Mouse (Mus musculus) left cerebral cortex, postnatal 14 days (tissue): ENCODE measurements around the gene Cdkal1. TPM values are rescaled to one million over a fixed set of nuclear protein-coding genes. Genes with fewer than 3 reads are reported as not detected.
A peak's percentile ranks its signal among the peaks of the same experiment; 100 is the strongest.

Source experiments
- DNase-seq, 2 experiments: peaks; one replicate each; pipeline ENCODE4 v3.0.0; 2021 to 2022; ENCODE audit warnings: low spot score in 2 of 2, mixed read lengths in 1 of 2
- intact Hi-C: fragments of 180-260 bp; cut with DNase I; formaldehyde crosslinking; loops from one replicate; pipeline ENCODE4 v1.15.1; 2025
- total RNA-seq, 2 experiments: library from RNA; stranded (reverse); gene quantifications; 2 replicates each; pipeline ENCODE4 v1.2.3; 2021

Gene Cdkal1
- total RNA-seq, 2 experiments from 2014 or later: 16.5 to 19.7 TPM

DNA sequence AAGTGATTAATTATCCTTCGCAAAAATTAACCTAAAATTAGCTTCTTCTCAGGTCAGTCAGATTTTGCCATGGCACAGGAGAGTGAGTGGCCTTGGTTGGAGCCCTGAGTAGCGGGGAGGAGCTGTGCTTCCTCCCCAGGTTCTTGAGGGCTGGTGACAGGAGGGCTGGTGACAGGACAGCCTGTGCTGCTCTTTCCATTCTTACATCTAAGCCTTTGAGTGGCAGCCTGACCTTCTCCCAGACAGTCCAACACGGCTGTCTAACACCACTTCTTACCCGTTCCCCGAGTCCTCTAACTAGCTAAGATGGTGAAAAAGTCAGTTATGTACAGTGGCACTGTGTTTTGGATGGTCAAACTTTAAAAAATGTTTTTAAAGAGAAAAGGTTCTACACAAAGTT, 452.3 kb downstream of the Cdkal1 start:
- intact Hi-C loops: no loop called here
- no peak for DNase-seq

- DNase-seq: no peak
Measured at GRCm38 (mm10) chr13:29402526-29403040, 452.9 kb downstream of the Cdkal1 start.

GRCm38 (mm10) chr13:29399908-29400307, 455.6 kb downstream of the Cdkal1 start:
- DNase-seq: no peak
- intact Hi-C loops: no loop called here

More at GRCm38 (mm10) chr13:29402526-29403040, 452.9 kb downstream of the Cdkal1 start:
- intact Hi-C loops: no loop called here

GRCm38 (mm10) chr13:29398456-29398855, 457.0 kb downstream of the Cdkal1 start:
- no peak for DNase-seq
- intact Hi-C loops: no loop called here

- intact Hi-C loops: no loop called here
- no peak for DNase-seq
Measured at GRCm38 (mm10) chr13:29395694-29396093, 459.8 kb downstream of the Cdkal1 start.

DNA sequence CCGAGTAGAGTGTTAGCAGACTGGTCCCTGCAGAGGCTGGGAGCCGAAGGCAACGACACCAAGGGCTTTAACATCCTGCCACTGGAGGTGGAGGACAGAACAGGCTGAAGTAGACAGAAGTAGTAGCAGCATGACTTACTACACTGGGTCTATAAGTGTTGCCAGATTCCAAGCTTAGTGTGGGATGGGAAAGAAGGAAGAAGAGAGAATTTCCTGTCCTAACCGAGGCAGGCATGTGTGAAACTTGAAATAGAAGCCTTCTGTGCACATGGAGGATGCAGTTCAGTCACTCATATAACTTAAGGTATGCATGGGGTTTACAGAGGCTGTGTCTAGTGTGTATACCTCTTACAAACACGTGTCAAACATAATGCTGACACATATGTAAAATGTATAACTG, 465.4 kb downstream of the Cdkal1 start:
- intact Hi-C loops: no loop called here
- peak in 1 of 2 experiments; percentile 45 for DNase-seq

DNA sequence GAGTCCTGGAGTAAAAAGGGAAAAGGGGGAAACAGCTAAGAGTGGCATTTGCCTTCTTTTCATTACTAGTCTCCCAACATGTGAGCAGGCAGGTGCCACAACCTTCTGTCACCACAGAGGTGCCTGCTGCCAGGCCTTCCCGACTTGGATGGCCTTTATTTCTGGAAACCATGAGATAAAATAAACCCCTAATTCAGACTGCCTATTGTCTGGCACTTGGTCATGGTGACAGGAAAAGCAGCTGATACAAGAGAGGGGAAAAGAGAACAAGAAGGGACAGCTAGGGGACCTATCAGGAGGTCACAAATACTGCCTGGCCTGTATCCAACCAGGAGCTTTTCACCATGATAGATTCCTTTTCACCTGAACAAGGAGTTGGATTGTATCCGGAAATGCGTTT, 466.6 kb downstream of the Cdkal1 start:
- intact Hi-C loops: no loop called here
- no peak for DNase-seq

DNA sequence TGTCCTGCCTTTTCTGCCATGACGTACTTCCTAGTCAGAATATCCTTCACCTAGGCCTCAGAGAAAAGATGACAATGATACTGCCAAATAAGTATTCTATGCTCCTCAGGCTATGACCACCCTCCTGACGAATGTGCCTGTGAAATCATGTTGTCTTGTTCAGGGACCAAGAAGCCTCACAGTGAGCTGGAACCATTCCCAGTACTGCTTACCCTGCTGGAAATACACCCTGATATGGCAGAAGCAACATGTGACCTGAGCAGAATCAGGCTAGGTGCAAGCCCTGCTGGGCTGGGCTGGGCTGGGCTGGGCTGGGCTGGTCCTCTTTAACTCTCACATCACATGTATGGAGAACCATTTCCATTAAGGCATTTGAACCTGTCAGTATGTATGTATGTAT, 477.9 kb downstream of the Cdkal1 start:
- intact Hi-C loops: no loop called here
- no peak for DNase-seq

DNA sequence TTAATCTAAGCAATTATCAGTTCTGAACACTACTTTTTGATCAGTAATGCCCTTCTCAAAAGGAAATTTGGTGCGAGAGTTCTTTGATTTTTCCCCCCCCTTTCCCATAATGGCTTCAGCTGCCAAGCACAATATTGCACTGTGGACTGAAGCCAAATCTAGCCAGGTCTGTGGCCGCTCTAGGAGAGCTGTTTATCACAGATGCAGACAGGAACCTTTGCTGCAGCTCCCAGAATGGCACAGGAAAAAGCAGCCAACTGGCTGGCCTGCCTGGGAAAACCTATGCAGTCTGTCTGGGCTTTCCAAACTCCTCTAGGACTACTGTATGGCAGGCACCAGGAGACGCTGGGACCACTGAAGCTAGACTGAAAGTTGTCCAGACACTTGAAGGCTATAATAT, 483.6 kb downstream of the Cdkal1 start:
- intact Hi-C loops: no loop called here
- DNase-seq: no peak

DNA sequence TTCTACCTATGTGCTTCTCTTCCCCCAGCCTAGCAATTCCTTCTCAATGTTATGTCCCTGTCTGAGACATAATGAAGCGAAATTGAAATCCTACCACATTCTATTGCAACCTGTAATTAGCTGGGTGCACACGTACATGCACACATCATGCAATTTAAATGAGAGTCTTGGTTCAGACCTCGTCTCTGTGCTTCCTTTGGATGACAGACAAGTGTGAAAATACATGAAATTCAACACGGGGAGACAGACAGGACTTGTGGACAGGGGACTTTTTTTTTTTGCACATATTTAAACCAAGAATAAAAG, 484.1 kb downstream of the Cdkal1 start:
- no peak for DNase-seq
- intact Hi-C loops: no loop called here

GRCm38 (mm10) chr13:29370731-29371465, 484.6 kb downstream of the Cdkal1 start:
- no peak for DNase-seq
- intact Hi-C loops: no loop called here

DNA sequence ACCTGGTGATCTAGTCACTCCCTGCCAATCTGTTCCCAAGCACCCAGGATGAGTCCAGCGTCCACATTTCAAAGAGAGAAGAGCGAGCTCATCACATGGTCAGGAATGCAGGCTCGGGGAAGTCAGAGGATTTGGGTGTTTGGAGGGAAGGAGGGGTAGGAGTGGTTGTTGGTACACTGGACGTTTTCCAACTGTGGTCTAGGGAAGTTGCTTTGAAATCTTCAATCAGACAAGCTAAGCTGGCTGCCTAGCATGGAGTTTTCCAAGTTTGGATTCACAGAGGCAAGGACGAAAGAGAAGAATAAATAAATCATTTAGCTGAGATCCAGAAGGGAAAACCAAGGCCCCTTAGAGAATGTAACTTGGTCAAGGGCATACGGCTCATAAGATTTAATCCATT, 486.7 kb downstream of the Cdkal1 start:
- intact Hi-C loops: no loop called here
- no peak for DNase-seq

GRCm38 (mm10) chr13:29364901-29365625, 490.4 kb downstream of the Cdkal1 start:
- intact Hi-C loops: no loop called here
- DNase-seq: no peak

DNA sequence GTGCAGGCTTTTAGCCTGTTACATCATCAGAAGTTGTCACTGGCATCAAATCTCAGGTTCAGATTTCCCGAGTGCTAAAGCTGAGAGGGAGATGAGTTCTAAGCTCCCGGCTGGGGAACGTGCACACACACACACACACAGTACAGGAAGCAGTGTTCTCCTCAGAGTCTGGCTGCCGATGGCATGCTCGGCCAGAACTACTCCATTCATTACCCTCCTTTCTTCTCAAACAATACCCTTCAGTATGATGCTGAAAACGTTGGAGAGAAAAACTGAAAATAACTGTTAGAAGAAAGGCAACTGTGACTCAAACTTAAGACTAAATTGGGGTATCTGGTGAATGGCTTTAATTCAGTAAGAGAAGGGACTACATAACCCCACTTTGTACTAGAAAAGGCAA, 491.5 kb downstream of the Cdkal1 start:
- DNase-seq: no peak
- intact Hi-C loops: no loop called here

DNA sequence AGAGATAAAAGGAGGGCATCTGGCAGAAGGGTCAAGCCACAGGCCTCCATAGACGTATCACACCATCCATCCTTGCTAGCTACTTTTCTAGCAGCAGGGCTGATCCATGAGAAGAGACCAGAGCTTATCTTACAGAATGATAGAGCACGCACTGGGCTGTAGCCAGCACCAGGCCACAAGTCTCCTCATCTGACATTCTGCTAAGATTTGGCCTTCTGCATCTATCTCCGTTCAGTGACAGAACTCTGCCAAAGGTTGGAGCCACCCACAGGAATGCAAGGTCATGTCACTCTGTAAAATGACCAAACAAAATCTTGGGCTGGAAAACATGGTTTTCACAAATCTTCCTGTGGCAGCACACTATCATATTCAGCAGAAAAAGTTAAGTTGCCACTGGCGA, 493.6 kb downstream of the Cdkal1 start:
- no peak for DNase-seq
- intact Hi-C loops: no loop called here

DNA sequence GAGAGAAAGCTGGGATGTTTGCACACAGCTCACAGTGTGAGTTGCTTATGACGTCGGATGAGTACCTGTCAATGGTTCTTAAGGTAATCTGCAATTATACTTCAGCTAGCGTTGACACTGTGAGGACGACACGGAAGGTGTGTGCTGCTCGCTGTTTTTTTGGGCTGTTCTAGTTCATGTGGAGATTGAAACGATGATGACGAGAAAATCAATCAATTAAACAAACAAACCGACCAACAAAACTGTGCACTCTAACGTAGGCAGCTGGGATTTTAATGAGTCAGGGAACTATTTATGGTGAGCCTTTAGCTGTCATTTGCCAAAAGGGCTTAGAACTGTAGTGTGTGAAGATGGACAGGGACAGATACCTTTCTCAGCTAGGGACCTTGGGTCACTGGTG, 494.6 kb downstream of the Cdkal1 start:
- no peak for DNase-seq
- intact Hi-C loops: no loop called here

DNA sequence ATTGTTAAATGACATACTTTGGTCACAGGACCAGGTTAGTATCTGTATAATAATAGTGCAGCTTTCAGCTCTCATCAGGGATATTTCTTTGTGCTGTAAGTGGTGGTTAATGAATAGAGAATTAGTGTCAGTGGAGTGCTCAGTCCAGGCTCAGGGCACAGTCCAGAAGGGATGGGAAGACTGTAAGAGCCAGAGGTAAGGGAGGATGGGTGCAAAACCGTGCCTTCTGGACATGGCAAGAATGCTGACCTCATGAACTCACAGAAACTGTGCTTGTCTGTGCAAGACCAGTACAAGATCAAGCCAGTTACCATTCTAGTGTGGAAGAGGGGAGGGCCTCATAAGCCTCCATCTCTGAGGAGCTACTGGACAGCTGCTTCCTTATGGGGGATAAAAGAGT, 496.1 kb downstream of the Cdkal1 start:
- intact Hi-C loops: no loop called here
- no peak for DNase-seq

- intact Hi-C loops: no loop called here
- DNase-seq: no peak
Measured at GRCm38 (mm10) chr13:29357483-29357882, 498.0 kb downstream of the Cdkal1 start.

GRCm38 (mm10) chr13:29356158-29356485, 499.4 kb downstream of the Cdkal1 start:
- intact Hi-C loops: no loop called here
- DNase-seq: no peak

DNA sequence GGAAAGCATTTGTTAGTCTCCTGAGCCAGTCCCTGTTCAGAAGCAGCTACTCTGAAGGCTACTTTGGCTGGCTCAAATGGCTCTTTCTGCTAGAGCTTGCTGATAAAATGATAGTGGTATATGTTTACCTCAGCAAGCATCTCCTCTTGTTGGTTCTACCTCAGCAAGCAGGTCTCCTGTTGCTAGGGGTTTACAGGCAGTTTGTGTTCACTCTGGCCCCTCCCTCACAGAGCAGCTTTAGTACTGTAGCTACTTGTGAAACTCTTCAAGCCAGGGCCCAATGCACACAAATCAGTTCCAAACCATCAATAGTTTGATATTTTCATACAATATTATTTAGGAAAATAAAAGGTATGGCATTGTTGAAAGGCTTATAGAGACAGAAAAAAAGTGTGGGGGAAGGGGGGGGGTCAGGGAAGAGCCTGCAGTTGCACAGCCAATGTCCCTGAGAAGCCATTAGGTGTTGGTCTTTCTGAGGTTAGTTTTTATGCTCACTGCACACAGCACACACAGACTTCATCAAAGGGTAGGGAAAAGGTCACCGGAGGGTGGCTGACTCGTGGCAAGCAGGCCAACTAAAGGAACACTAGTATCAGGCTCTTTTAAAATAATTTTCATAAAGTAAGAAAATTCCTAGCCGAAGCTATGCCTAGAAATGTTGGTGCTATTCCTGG, 499.9 kb downstream of the Cdkal1 start:
- no peak for DNase-seq
- intact Hi-C loops: no loop called here

DNA sequence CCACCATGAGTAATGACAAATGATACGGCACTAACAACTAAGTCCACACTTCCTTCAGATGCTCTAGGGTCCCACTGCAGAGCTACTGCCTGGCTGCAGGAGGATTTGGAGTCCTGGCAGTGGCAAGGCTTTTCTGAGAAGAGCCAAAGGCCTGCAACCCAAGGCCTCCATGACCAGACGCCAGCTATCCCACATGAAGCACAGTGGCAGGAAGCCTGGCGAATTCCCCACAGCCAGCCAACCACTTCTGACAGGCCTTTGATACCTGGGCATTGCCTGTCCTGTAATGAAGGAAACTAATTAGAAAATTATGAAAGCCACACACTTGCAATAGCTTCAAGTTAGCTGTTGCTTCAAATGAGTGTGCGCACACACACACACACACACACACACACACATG, 500.5 kb downstream of the Cdkal1 start:
- intact Hi-C loops: no loop called here
- no peak for DNase-seq
